Mouse (Mus musculus) layer of hippocampus, postnatal 36 days (tissue): ENCODE results near the gene Ugt1a6b. TPM values are rescaled to one million over a fixed set of nuclear protein-coding genes. Genes with fewer than 3 reads are reported as not detected.
"Not testable (repeated sequence)": the region's sequence is repeated elsewhere in the genome, so short reads cannot be mapped to it uniquely, and the experiment has no call there.

Experiments
- DNase-seq, 2 experiments: peaks; one replicate each; pipeline ENCODE4 v3.0.0; 2022
- total RNA-seq, 2 experiments: library from RNA; stranded (reverse); gene quantifications; 2 replicates each; pipeline ENCODE4 v1.2.3; 2021

Ugt1a6b gene
- total RNA-seq, 2 experiments from 2014 or later: not detected

- not testable (repeated sequence) for DNase-seq
Observed at GRCm38 (mm10) chr1:88121521-88121920, 18.5 kb downstream of the Ugt1a6b start.

GRCm38 (mm10) chr1:88125827-88126360 lies 22.8 kb downstream of the Ugt1a6b start:
- not testable (repeated sequence) for DNase-seq

GRCm38 (mm10) chr1:88129091-88129490 lies 26.0 kb downstream of the Ugt1a6b start:
- DNase-seq: not testable (repeated sequence)

GRCm38 (mm10) chr1:88130223-88130622 lies 27.2 kb downstream of the Ugt1a6b start:
- DNase-seq: not testable (repeated sequence)

- no peak for DNase-seq
Observed at GRCm38 (mm10) chr1:88133908-88134456, 30.9 kb downstream of the Ugt1a6b start.

GRCm38 (mm10) chr1:88134457-88135011 lies 31.5 kb downstream of the Ugt1a6b start, which contains the start of gene Ugt1a6a:
Ugt1a6a (plus strand) TSS chr1:88134809.
- not testable (repeated sequence) for DNase-seq

GRCm38 (mm10) chr1:88135229-88135904 lies 32.3 kb downstream of the Ugt1a6b start:
- DNase-seq: not testable (repeated sequence)

- DNase-seq: no peak
Observed at GRCm38 (mm10) chr1:88136646-88137045, 33.6 kb downstream of the Ugt1a6b start.

GRCm38 (mm10) chr1:88137264-88137663 lies 34.2 kb downstream of the Ugt1a6b start:
- no peak for DNase-seq

GRCm38 (mm10) chr1:88138145-88138544 lies 35.1 kb downstream of the Ugt1a6b start:
- DNase-seq: no peak

GRCm38 (mm10) chr1:88140492-88140891 lies 37.4 kb downstream of the Ugt1a6b start:
- not testable (repeated sequence) for DNase-seq

GRCm38 (mm10) chr1:88143966-88144675 lies 41.1 kb downstream of the Ugt1a6b start:
- peak; percentile 14 to 15 for DNase-seq

GRCm38 (mm10) chr1:88145278-88145677 lies 42.2 kb downstream of the Ugt1a6b start:
- DNase-seq: not testable (repeated sequence)

GRCm38 (mm10) chr1:88150133-88150532 lies 47.1 kb downstream of the Ugt1a6b start:
- DNase-seq: not testable (repeated sequence)

- no peak for DNase-seq
Observed at GRCm38 (mm10) chr1:88158430-88158829, 55.4 kb downstream of the Ugt1a6b start.

GRCm38 (mm10) chr1:88165711-88166110 lies 62.7 kb downstream of the Ugt1a6b start, which contains the start of gene Ugt1a5:
Ugt1a5 (plus strand) TSS chr1:88166012.
- DNase-seq: no peak

- DNase-seq: not testable (repeated sequence)
Observed at GRCm38 (mm10) chr1:88172190-88172589, 69.1 kb downstream of the Ugt1a6b start.

- no peak for DNase-seq
Observed at GRCm38 (mm10) chr1:88179657-88180056, 76.6 kb downstream of the Ugt1a6b start.

GRCm38 (mm10) chr1:88186325-88186935 lies 83.4 kb downstream of the Ugt1a6b start:
- DNase-seq: no peak

- no peak for DNase-seq
Observed at GRCm38 (mm10) chr1:88192136-88192535, 89.1 kb downstream of the Ugt1a6b start.

GRCm38 (mm10) chr1:88195687-88196086 lies 92.6 kb downstream of the Ugt1a6b start:
- no peak for DNase-seq

- no peak for DNase-seq
Observed at GRCm38 (mm10) chr1:88197443-88197842, 94.4 kb downstream of the Ugt1a6b start.
